Mouse (Mus musculus) heart, postnatal 36 days (tissue): ENCODE measurements around the gene Hacd2. TPM values are rescaled to one million over a fixed set of nuclear protein-coding genes. Genes with fewer than 3 reads are reported as not detected.

ENCODE experiments used
- DNase-seq, 2 experiments: peaks; one replicate each; pipeline ENCODE4 v3.0.0; 2021 to 2022
- intact Hi-C: fragments of 180-260 bp; cut with DNase I; formaldehyde crosslinking; loops from one replicate; pipeline ENCODE4 v1.15.1; 2025
- total RNA-seq, 2 experiments: library from RNA; stranded (reverse); gene quantifications; 2 replicates each; pipeline ENCODE4 v1.2.3; 2021

Hacd2 gene
- total RNA-seq, 2 experiments from 2014 or later, result 5.6 to 11.0 TPM

DNA sequence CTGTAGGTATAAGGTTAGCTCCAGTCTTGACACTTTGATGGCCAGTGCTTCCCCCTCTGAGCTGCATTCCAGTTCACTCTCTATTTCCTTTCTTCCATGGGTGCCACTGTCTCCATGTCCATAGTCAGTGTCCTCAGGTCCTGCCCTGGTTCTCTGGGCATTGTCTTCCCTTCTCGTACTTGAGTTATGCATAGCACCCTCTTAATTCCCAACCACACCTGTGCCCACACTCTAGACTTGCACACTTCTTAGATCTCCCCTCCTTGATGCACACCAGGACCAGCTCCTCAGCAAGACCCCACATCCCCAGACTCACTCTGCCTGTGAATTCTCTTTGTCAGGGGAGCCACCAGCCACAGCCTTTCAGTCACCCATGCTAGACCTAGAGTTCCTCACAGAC is 30.0 kb downstream of the Hacd2 start:
- intact Hi-C loops, result no loop called here
- DNase-seq, result no peak

DNA sequence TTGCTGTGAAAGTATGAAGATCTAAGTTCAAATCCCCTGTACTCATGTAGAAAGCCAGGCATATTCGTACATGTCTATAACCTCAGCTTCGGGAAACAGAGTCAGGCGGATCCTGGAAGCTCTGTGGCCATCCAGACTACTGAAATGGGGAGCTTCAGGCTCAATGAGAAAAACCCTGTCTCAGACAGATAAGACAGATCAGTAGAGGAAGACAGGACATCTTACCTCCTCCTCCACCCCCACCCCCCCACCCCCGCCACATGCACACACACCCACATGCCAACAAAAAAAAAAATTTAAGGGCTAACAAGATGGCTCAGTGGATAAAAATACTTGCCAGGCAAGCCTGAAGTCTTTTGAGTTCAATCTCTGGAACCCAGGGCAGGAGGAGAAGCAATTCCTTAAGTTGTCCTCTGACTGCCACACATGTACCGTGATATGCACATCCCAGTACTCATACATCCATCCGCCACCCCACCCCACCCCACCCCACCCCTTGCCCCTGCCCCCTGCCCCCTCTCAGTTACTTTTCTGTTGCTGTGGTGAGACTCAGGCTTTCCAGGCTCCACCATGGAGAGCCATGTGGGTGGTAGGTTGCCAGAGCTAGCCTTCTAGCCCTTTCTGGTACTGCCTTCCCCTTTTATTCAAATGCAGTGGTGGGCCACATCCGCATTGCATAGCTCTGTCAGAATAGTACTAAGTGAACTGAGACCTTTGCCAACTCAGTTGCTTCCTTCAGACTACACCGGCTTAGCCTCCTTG is 32.4 kb downstream of the Hacd2 start:
- intact Hi-C loops, result loop anchor here (5.0 kb wide), 1 partner anchor 103 kb away; no protein-coding TSS in a partner anchor
- DNase-seq, result no peak

GRCm38 (mm10) chr16:35055194-35055506 is 32.9 kb downstream of the Hacd2 start:
- intact Hi-C loops, result loop anchor here (5.0 kb wide), 1 partner anchor 102 kb away; no protein-coding TSS in a partner anchor
- no peak for DNase-seq

DNA sequence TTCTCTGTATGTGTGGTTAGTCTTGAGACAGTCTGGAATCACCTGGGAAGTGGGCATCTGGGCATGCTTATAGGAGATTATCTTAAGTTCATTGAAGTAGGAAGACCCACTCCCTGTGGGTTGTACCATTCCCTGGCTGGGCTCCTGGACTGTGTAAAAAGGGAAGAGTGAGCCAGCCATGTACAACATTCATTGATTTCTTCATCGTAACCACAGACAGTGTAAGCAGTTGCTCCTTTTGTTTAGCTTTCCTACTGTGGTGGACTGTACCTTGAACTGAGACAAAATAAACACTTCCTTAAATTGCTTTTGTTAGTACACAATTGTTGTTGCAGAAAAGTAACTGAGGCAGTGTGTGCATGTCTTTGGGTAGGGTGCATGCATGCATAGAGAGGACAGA is 33.6 kb downstream of the Hacd2 start:
- no peak for DNase-seq
- intact Hi-C loops, result loop anchor here (2.0 to 5.0 kb wide), 2 partner anchors 101 to 215 kb away; no protein-coding TSS in a partner anchor

- intact Hi-C loops, result loop anchor here (2.0 to 5.0 kb wide), 2 partner anchors 101 to 214 kb away; no protein-coding TSS in a partner anchor
- DNase-seq, result peak in 1 of 2 experiments; percentile 21
Measured at GRCm38 (mm10) chr16:35056306-35056705, 34.1 kb downstream of the Hacd2 start.

DNA sequence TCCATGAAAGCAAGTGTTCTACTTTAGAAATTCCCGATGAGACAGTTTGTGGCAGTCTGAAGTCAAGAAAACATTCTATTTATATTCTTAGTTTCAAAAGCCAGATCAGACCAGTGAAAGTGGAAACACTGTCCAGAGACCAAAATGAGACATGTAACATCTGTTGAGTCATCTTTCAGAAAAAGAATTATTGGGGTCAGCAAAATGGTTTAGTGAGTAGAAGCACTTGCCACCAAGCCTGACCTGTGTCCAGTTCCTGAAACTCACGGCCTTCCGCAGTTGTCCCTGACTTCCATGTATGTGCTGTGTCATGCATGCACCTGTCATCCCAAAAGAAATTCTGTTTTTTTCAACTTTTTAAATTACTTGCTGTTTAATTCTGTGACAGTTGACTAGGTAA is 34.6 kb downstream of the Hacd2 start:
- DNase-seq, result no peak
- intact Hi-C loops, result loop anchor here (2.0 to 5.0 kb wide), 2 partner anchors 101 to 214 kb away; no protein-coding TSS in a partner anchor

- no peak for DNase-seq
Measured at GRCm38 (mm10) chr16:35061017-35061416, 38.8 kb downstream of the Hacd2 start.

DNA sequence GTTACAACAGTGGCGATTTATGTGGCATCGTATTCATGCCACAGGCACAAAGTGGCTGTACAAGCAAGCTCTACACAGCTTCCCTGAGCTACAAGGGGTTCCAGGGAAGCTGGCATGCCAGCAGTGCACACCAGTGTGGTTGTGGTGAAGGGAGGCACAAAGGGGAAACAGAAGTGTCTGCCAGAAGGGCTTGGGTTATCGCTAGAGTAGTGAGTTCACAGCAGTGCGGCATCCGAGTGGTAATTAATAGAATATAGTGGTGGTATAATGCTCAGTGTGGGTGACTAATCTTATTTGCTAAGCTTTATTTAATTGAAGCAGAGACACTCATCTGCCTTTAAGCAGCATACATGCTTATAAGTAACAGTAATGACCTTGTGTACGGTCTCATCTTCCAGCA is 43.5 kb downstream of the Hacd2 start:
- DNase-seq, result no peak
- intact Hi-C loops, result loop anchor here (10.0 kb wide), 1 partner anchor 559 kb away; no protein-coding TSS in a partner anchor

More at GRCm38 (mm10) chr16:35061017-35061416, 38.8 kb downstream of the Hacd2 start:
- intact Hi-C loops, result loop anchor here (10.0 kb wide), 1 partner anchor 564 kb away; no protein-coding TSS in a partner anchor

GRCm38 (mm10) chr16:35067095-35067494 is 44.9 kb downstream of the Hacd2 start:
- intact Hi-C loops, result loop anchor here (10.0 kb wide), 1 partner anchor 558 kb away; no protein-coding TSS in a partner anchor

GRCm38 (mm10) chr16:35067631-35068030 is 45.4 kb downstream of the Hacd2 start:
- intact Hi-C loops, result loop anchor here (10.0 kb wide), 1 partner anchor 557 kb away; no protein-coding TSS in a partner anchor
- DNase-seq, result no peak

More at GRCm38 (mm10) chr16:35067095-35067494, 44.9 kb downstream of the Hacd2 start:
- DNase-seq, result no peak

GRCm38 (mm10) chr16:35068886-35069285 is 46.7 kb downstream of the Hacd2 start:
- intact Hi-C loops, result loop anchor here (10.0 kb wide), 1 partner anchor 556 kb away; no protein-coding TSS in a partner anchor
- DNase-seq, result no peak

GRCm38 (mm10) chr16:35074436-35074835 is 52.2 kb downstream of the Hacd2 start:
- no peak for DNase-seq
- intact Hi-C loops, result no loop called here

DNA sequence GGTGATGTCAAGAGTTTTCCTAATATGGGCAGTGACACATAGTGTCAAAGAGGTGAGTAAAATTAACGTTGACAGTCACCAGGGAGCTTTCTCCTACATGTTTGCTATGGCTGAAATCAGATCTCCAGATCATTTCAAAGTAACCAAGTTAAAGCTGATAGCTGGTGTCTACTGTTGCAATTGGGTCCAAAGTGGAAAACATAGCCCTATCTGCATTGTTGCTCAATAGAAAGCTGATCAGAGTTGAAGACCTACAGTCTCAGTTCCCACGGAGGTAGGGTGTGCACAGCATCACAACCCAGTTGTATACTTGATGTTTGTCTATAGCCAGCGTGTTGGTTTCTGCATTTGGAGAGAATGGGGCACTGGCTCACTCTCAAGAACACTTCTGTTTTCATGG is 53.4 kb downstream of the Hacd2 start:
- intact Hi-C loops, result no loop called here
- no peak for DNase-seq

DNA sequence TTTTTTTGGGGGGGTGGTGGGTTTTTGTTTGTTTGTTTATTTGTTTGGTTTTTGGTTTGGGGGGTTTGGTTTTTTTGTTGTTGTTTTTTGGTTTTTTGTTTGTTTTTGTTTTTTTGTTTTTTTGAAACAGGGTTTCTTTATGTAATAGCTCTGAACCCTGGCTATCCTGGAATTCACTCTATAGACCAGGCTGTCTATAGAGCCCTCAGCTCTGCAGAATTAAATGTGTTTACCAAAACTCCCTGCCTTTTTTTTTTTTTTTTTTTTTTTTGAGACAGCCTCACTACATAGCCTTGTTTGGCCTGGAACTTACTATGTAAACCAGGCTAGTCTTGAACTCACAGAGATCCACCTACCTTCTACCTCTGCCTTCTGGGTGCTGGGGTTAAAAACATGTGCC is 71.3 kb downstream of the Hacd2 start:
- no peak for DNase-seq
- intact Hi-C loops, result no loop called here

DNA sequence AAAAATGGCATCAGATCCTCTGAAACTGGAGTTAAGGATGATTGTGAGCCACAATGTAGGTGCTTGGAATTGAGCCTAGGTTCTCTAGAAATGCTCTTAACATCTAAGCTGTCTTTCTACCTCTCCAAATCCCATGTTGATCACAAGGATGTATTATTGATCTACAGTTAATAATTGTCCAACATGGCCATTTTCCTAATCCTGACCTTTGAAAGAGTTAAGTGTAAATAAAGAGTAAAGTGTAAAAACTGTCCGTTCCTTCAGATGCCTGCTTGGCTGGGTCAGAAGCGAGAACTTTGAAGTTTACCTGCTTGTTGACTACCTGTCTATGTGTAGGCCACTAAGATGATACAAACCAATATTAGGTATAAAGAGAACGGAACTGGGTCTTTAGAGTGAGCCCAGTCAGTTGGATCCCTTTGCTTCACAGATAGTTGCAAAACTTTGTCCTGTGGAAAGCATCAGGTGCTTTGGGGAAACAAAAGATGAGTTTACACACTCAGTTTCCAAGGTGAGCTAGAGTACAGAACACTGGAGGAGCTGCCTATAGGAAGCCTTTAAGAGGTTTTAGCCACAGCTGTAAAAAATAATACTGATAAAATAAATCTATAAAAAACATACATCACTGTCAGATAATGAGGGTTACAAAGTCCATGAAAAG is 75.8 kb downstream of the Hacd2 start:
- intact Hi-C loops, result no loop called here
- no peak for DNase-seq

DNA sequence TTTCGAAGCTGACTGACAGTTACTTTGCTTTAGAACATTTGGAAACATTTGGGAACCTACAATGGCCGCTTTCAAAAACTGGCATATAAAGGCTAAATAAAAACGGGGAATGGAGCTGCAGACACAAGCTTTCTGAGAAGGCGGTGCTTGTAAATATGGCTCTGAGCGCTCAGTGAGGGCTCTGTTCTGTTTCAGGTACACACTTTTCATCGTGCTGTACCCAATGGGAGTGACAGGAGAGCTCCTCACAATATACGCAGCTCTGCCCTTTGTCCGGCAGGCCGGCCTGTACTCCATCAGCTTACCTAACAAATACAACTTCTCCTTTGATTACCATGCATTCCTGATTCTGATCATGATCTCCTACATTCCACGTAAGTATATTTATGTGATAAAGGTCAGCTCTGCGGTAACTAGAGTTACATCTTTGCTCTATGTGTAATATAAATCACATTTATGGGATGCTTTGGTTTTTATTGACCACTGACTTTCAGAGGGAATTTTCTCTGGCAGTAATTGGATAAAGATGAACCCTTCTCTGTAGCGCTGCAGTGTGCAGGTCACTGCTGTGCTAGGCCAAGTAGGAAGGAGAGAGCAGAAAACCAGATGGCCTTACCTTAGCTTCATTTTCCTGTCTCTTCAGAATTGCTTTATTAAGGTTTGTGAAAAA is 79.7 kb downstream of the Hacd2 start:
- intact Hi-C loops, result no loop called here
- DNase-seq, result no peak

GRCm38 (mm10) chr16:35102866-35103620 is 80.8 kb downstream of the Hacd2 start:
- DNase-seq, result no peak
- intact Hi-C loops, result no loop called here

- intact Hi-C loops, result no loop called here
- no peak for DNase-seq
Measured at GRCm38 (mm10) chr16:35107985-35108384, 85.8 kb downstream of the Hacd2 start.

DNA sequence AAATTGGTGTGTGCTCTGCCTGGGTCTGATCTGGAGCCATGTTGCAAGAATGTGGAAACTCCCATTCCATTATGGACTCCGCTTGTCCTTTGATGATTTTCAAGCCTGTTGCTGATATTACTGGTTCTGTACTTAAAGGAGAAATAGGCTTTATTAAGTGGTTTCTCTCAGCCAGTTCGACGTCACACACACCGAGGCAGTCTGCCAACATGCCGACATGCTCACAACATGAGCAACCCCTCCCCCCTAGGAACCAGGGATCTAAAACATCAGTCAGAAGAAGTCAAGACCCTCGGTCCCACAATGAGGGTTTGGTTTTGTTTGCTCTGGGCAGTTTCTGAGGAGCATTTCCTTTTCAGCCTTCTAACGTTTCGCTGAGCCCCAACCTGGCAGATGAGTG is 86.9 kb downstream of the Hacd2 start:
- intact Hi-C loops, result no loop called here
- DNase-seq, result no peak

DNA sequence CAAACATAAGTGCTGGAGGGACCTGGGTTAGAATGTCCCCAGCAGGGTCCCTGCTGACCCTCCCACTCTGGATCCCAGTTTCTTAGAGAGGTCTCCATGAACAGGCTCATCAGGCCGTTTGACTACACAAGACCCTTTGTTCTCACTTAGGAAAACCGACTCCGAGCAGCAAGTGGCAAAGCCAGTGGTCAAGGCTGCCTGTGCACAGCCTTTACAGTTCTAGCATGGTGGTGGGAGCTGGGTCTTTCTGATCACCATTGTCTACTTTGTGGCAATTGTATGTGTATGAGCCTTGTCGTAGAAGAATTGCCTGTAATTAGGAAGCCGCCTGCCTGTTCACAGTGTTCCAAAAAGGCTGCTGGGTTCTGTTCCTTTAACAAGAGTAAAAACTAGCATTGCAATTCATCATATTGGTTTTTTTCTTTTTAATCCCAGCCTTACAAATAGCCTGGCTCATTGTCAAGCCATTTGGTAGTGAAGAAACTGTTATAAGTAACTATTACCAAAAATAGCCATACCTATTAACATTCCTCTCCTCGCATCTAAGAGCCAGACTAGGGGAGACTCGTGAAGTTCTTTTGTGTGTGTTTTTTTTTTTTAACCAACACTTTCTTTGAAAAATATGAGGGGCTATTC is 87.5 kb downstream of the Hacd2 start:
- intact Hi-C loops, result loop anchor here (1.0 to 5.0 kb wide), 3 partner anchors 46 to 518 kb away; no protein-coding TSS in a partner anchor
- DNase-seq, result no peak
